In the genomic region with DNA sequence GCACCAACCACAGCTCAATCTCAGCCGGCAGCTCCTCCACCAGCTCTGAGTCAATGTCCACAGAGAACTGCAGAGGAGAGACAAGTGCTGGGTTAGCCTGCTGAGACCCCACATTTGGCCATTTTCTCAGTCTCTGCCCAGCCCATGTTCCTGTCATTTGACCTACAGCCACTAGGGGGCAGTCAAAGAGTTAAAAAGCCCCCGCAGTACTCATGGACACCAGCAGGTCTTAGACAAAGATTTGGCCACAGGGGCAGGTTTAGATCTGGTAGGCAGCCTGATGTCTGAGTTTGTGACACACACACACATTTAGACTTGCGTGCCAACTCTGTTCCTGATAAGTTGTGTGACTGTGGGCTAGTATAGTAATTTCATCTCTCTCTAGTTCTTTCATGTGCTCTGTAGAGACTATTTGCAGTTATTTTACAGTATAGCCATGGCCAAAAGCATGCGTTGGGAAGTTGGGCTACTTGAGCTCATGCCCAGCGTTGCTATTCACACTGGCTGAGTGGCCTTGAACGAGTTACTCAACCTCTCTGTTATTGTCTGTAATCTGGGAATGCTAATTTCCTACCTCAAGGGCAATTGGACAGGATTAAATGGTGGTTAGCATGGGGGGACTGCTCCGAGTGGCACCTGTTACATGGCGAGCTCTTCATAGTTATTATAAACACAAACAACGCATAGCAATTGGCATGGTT, we compare ENCODE assay signal across 9 mouse cellular contexts. TPM values are rescaled to one million over a fixed set of nuclear protein-coding genes. Genes with fewer than 3 reads are reported as not detected.
DNase-seq lines count a peak whose midpoint lies in the region; ATAC-seq and TF ChIP-seq lines count a peak whose summit lies in the region.
"Had no signal": no experiment of that assay in that cellular context is flagged by ENCODE, and none has a peak within 500 bp of the region (broad histone marks: within the 10 kb centered on the region; RNA-seq: fewer than 3 reads in every experiment).

No protein-coding gene starts in this region.

- 0 out of 2 replicates have a peak, but pooled peaks cover 5% of the 10 kb centered on the region for H3K36me3 ChIP-seq in forebrain, embryonic 10.5 days (replicated peaks)
- peaks cover 11% of the 10 kb centered on the region; the same call in 1 of the 2 replicates for H3K36me3 ChIP-seq in intestine, embryonic 15.5 days
- H3K36me3 ChIP-seq in lung, postnatal 0 days (ENCODE audit: insufficient read depth, low read length): 0 out of 2 replicates have a peak, but pooled peaks cover 10% of the 10 kb centered on the region

- no peaks in the 10 kb centered on the region for H3K9me3 ChIP-seq in forebrain, embryonic 10.5 days
- no peaks in the 10 kb centered on the region for H3K9me3 ChIP-seq in intestine, embryonic 15.5 days
- no peaks in the 10 kb centered on the region for H3K9me3 ChIP-seq in lung, postnatal 0 days (ENCODE audit: low read length)

- ATAC-seq in intestine, embryonic 15.5 days: peak; percentile 57; the same call in 1 of the 2 replicates
- ATAC-seq in lung, postnatal 0 days: peak; percentile 64
- ATAC-seq: Patski had no signal

- DNase-seq in gastrocnemius, adult 2 months: peak; percentile 63
- DNase-seq in gastrocnemius, postnatal 25 days: no peak
- peak; percentile 46 to 62 for DNase-seq in CD8-positive naive resting alpha-beta T cell, adult 2 months (ENCODE audit: low read depth in 2 of 2, low spot score in 2 of 2)
- DNase-seq in c-Kit-negative CD71-positive TER-119-positive erythroid progenitor cells, embryonic 14.5 days (ENCODE audit: low read depth, low spot score): peak; percentile 44
- peak; percentile 68 for DNase-seq in forebrain, embryonic 10.5 days (ENCODE audit: extremely low spot score, low spot score)
- DNase-seq in lung, postnatal 0 days (ENCODE audit: low spot score): peak; percentile 86
- DNase-seq in spleen, postnatal 4 days (ENCODE audit: low spot score in 2 of 2): peak; percentile 47 to 77

- no peak overlapping the region for H3K9ac ChIP-seq in intestine, embryonic 15.5 days
- H3K9ac ChIP-seq in lung, postnatal 0 days (replicated peaks; ENCODE audit: low read depth): no peak overlapping the region

- H3K27ac ChIP-seq in gastrocnemius, adult 2 months: no peak overlapping the region
- H3K27ac ChIP-seq in forebrain, embryonic 10.5 days: no peak overlapping the region
- no peak overlapping the region for H3K27ac ChIP-seq in intestine, embryonic 15.5 days
- H3K27ac ChIP-seq in lung, postnatal 0 days (ENCODE audit: low read length): no peak overlapping the region

- no peak overlapping the region for H3K4me2 ChIP-seq in intestine, embryonic 15.5 days (replicated peaks)
- H3K4me2 ChIP-seq in lung, postnatal 0 days (replicated peaks; ENCODE audit: low read depth, low read length): no peak overlapping the region

- intact Hi-C loops in gastrocnemius, adult 2 months (cut with DNase I): loop anchor here (1.0 to 10.0 kb wide), 3 partner anchors 60 to 210 kb away; no protein-coding TSS in a partner anchor

- H3K27me3 ChIP-seq in forebrain, embryonic 10.5 days (ENCODE audit: poor library complexity, severe bottlenecking): peaks cover 16% of the 10 kb centered on the region; the same call in 1 of the 2 replicates
- H3K27me3 ChIP-seq in intestine, embryonic 15.5 days (replicated peaks): no peaks in the 10 kb centered on the region
- no peaks in the 10 kb centered on the region for H3K27me3 ChIP-seq in lung, postnatal 0 days (replicated peaks; ENCODE audit: insufficient read depth, low read length)
- H3K27me3 ChIP-seq: Patski had no signal

- H3K4me3 ChIP-seq in gastrocnemius, adult 2 months: no peak overlapping the region
- no peak overlapping the region for H3K4me3 ChIP-seq in forebrain, embryonic 10.5 days
- H3K4me3 ChIP-seq in intestine, embryonic 15.5 days (replicated peaks): no peak overlapping the region
- no peak overlapping the region for H3K4me3 ChIP-seq in lung, postnatal 0 days (ENCODE audit: low read depth, low read length)

- peaks cover 6% of the 10 kb centered on the region; the same call in 1 of the 2 replicates for H3K4me1 ChIP-seq in forebrain, embryonic 10.5 days
- H3K4me1 ChIP-seq in intestine, embryonic 15.5 days (replicated peaks): no peaks in the 10 kb centered on the region
- H3K4me1 ChIP-seq in lung, postnatal 0 days (ENCODE audit: insufficient read depth, low read depth, low read length): no peaks in the 10 kb centered on the region

- no peak for TF ChIP-seq EP300 in lung, postnatal 0 days (IDR thresholded peaks at IDR 0.05)

- TF ChIP-seq CTCF in gastrocnemius, adult 2 months (IDR thresholded peaks at IDR 0.05): peak; percentile 99
- TF ChIP-seq CTCF in lung, postnatal 0 days (IDR thresholded peaks at IDR 0.05): peak; percentile 96

- 63% methylated on average over 9 of the region's 9 CpGs for WGBS in forebrain, embryonic 10.5 days
- 60% methylated on average over 9 of the region's 9 CpGs for WGBS in intestine, embryonic 15.5 days
- 52% methylated on average over 9 of the region's 9 CpGs for WGBS in lung, postnatal 0 days

RNA-seq across cellular contexts. Expression of a gene that starts 6.0 kb away (rescaled TPM):
- total RNA-seq in gastrocnemius, adult 2 months (2021): 100 to 1,000 TPM; 471 to 485 TPM
- 100 to 1,000 TPM; 351 to 396 TPM for total RNA-seq in gastrocnemius, postnatal 25 days (2021)
- polyA plus RNA-seq in forebrain, embryonic 10.5 days (2016; fragmentation: Nextera tagmentation; extraction: Ambion mirVana): 12.1 and 12.5 TPM in 2 replicates
- 30.8 and 31.2 TPM in 2 replicates for polyA plus RNA-seq in intestine, embryonic 15.5 days (2015; fragmentation: Nextera tagmentation; extraction: Ambion mirVana)
- 39.3 and 51.1 TPM in 2 replicates for polyA plus RNA-seq in lung, postnatal 0 days (2015; fragmentation: Nextera tagmentation; extraction: Ambion mirVana)

RNA-seq across cellular contexts. Expression of a gene that starts 29.5 kb away (rescaled TPM):
- total RNA-seq in gastrocnemius, adult 2 months (2021): 1 to 10 TPM; 4.3 to 5.2 TPM
- 1 to 10 TPM; 2.9 to 5.4 TPM for total RNA-seq in gastrocnemius, postnatal 25 days (2021)
- polyA plus RNA-seq in forebrain, embryonic 10.5 days (2016; fragmentation: Nextera tagmentation; extraction: Ambion mirVana): 5.5 and 6.5 TPM in 2 replicates
- polyA plus RNA-seq in intestine, embryonic 15.5 days (2015; fragmentation: Nextera tagmentation; extraction: Ambion mirVana): 32.8 and 35.6 TPM in 2 replicates
- polyA plus RNA-seq in lung, postnatal 0 days (2015; fragmentation: Nextera tagmentation; extraction: Ambion mirVana): 44.3 and 63.1 TPM in 2 replicates

RNA-seq across cellular contexts. Expression of a gene that starts 37.5 kb away (rescaled TPM):
- total RNA-seq in gastrocnemius, adult 2 months (2021): under 1 TPM; 0.28 to 0.42 TPM
- under 1 TPM; 0.61 to 0.80 TPM for total RNA-seq in gastrocnemius, postnatal 25 days (2021)
- polyA plus RNA-seq in forebrain, embryonic 10.5 days (2016; fragmentation: Nextera tagmentation; extraction: Ambion mirVana): 35.8 and 36.7 TPM in 2 replicates
- 15.0 and 15.3 TPM in 2 replicates for polyA plus RNA-seq in intestine, embryonic 15.5 days (2015; fragmentation: Nextera tagmentation; extraction: Ambion mirVana)
- polyA plus RNA-seq in lung, postnatal 0 days (2015; fragmentation: Nextera tagmentation; extraction: Ambion mirVana): 5.4 and 5.8 TPM in 2 replicates

RNA-seq across cellular contexts. Expression of a gene that starts 56.3 kb away (rescaled TPM):
- total RNA-seq in gastrocnemius, adult 2 months (2021): 10 to 100 TPM; 18.3 to 25.7 TPM
- total RNA-seq in gastrocnemius, postnatal 25 days (2021): 10 to 100 TPM; 21.8 to 30.0 TPM
- polyA plus RNA-seq in forebrain, embryonic 10.5 days (2016; fragmentation: Nextera tagmentation; extraction: Ambion mirVana): 8.7 and 10.7 TPM in 2 replicates
- 6.8 and 8.1 TPM in 2 replicates for polyA plus RNA-seq in intestine, embryonic 15.5 days (2015; fragmentation: Nextera tagmentation; extraction: Ambion mirVana)
- polyA plus RNA-seq in lung, postnatal 0 days (2015; fragmentation: Nextera tagmentation; extraction: Ambion mirVana): 9.8 and 11.5 TPM in 2 replicates
